Mouse (Mus musculus) A20 (cell line): ENCODE data around the gene Nudt16l1.

Experiments
- DNase-seq: peaks from one replicate; pipeline ENCODE4 v3.0.0-alpha.2; 2011; ENCODE audit warnings: low read depth, low spot score

Nudt16l1 gene

DNA sequence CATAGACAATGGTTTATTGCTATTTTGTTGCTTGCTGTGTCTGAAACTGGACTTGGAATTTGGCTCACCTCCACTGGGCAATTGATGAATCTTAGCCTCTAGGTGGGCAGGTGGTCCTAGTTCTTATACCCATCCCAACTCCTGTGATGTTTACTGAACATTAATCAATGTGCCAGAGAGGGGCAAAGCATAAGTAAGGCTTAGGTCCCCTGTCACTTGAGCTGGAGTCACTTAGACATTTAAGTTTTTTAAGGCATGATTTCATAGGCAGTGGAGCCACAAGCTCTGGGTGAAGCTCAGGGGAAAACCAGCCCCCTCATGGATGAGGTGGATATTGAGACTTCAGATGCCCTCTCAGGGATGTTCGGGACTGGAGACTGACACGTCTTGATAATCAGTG is at the start of gene Nudt16l1:
Gene Nudt16l1 (plus strand): TSS at position 301 of the 400 bp plus-strand sequence.
- DNase-seq, result no peak

DNA sequence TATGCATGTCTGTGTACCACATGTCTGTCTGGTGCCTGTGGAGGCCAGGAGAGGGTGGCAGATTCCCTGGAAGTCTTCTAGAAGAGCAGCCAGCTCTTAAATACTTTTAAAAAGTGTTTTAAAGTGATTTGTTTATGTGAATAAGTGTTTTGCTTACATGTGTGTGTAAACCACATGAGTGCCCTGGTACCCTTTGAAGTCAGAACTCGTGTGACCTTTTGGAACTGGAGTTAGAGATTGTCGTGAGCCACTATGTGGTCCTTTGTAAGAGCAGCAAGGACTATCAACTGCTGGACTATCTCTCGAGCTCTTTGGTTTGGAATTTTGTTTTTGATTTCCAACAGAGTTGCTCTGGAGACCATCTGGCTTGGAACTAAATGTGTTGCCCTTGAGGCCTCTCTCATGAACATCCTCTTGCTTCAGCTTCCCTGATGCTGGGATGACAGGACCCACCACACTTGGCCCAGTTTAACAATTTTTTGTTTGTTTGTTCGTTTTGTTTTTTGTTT is 48.3 kb upstream of the Nudt16l1 start:
- no peak for DNase-seq

DNA sequence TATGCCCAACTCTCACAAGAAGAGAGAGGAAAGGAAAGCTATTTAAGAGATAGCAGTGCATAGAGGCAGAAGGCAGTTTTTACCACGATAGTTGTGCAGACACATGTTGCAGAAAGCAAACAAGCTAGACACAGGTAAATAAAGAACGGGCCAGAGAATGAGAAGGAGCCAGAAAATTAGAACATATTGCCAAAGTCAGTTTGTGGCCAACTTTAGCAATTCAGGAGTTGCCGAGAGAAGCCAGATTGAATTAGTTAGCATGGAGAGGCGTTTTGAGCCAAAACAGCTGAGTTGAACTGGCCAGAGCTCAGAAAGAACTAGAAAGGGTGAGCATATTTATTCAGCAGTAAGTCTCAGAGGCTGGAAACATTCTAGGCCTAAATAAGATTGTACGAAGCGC is 46.4 kb upstream of the Nudt16l1 start:
- no peak for DNase-seq

DNA sequence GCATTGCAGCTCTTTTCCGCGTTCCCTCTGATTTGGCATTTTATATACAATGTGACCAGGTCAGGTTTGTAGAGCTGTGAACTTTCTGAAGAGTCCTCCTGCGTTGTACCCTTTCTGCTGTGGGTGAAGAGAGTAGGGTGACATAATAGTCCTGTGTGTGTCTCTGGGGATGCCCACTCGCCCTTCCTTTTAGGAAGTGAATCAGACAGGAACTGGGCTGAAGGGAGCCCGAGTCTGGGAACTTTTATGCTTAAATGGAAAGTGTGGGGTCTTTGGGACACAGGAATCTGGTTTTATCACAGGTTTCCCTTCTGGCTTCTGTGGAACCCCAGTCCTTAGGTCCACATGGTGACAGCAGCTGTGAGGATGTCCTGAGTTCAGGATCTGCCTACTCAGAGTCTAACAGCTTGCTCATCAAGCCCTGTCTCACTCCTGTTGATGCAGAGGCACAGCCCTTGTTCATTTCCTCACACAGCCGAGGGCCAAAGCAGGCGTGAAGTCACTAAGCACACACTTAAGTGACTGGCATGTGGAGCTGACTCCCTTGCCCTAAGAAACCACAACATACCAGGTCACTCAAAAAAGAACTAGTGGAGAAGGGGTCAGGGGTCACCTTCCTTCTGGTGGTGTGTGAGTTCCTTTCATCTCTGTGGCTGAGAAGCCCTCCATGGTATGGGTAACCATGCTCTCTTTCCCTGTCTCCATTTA is 44.2 kb upstream of the Nudt16l1 start:
- DNase-seq, result no peak

DNA sequence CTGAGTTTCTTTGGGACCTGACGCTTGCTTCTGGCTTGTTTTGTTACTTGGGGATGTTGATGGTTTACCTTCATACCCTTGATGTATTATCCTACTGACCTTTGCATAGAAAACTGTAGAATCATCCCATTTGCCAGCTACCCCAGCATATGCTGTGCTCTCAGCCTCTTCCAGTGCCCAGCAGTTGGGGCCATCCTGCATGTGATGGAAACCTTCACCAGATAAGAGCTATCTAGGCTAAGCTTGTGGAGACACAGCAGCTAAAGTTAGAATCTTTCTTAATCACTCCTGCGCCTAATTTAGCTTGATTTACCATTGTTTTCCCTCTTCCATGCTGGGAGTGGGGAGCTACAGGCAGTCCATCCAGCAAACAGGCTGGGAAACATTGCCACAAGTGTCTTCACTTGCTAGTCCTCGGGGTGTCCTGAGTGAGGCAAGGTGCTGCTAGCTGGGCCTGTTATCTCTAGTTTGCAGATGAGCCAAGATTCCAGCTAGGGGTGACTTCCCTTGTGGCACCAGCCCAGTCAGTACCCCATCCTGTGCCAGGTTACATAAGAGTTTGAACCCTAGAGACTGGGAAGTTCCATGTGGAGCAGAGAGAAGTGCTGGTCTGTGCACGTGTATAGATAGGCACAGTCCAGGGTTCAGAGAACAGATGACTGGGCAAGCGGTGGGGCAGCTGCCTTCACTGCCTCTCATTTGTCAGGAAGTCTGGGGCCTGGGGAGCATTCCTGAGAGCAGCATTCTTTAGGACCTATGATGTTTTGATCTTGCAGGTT is 42.1 kb upstream of the Nudt16l1 start:
- no peak for DNase-seq

DNA sequence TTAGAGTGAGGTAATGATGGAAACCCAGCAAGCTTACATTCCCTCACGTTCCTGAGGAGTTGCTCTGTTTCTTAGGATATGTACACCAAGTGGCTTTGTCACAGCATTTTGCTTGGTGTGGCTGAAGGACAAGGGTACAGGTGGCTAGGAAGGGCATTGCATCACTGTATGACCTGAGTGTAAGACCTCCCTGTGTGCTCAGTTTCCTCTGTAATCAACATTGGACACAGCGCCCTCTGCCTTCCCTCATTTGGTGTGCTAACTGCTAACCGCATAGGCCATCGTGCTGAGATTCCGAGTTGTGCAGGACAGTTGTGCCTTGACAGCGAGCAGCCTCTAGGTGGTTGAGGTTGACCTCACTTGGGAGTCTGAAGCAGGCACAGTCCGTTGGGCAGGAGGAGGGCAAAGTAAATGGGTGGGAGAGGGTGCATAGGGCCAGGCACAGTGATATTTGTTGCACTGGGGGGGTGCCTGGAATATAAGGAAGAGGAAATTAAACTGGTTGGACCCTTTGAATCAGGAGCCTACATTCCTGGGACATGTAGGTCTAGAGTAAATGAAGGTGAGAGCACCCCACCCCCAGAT is 41.3 kb upstream of the Nudt16l1 start:
- DNase-seq, result peak; percentile 49

DNA sequence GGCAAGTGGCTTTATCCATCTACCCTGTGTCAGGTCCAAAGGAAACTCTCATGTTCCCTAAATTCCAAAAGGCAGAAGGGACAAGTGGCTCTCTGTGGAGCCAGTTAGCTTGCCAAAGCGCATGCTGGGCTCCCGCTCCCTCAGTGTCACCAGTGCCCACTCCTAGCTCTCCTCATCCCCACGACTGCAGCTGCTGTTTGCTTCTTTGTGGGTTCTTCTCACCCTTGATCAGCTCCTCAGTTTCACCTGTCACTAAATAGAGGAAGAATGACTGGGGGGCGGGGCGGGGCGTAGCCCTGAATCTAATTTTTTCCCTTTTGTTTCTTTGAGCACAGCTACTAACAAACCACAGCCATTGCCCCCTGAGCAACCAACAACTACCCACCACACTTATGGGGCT is 39.7 kb upstream of the Nudt16l1 start:
- peak; percentile 89 for DNase-seq

DNA sequence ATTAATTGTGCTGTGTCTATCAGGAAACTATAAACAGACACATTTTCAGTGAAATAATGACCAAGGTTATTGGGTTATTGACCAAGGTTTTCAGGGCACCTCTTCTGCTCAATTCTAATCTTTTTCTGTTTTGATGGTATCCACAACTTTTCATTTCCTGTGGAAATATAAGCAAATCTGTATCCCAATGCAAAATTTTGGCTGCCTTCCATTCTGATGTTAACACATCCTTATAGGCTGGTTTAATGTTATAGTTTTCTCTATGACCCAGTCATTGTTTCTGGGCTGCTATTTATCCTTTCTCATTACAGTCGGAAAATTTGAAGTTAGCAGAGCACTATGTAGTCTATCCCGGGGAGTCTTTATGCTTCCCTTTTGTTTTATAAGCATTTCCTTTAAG is 38.9 kb upstream of the Nudt16l1 start:
- DNase-seq, result no peak

DNA sequence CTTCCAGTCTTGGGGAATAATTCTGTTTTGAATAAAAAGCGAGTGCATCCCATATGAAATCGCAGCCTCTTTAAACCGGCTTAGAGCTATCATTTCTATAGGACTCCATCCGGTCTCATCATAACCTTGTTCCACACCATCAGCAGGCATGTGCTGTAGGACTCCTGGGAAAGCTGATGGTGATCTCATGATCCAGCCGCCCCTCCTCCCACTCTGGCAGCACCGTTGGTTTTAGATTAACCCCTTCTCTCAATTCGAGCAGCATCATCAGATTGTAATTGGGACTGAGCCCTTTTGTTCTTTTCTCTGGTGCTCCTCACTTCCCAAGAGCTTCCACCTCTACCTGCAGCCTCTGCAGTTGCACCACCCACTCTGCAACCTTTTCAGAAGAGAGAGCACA is 37.4 kb upstream of the Nudt16l1 start:
- no peak for DNase-seq

DNA sequence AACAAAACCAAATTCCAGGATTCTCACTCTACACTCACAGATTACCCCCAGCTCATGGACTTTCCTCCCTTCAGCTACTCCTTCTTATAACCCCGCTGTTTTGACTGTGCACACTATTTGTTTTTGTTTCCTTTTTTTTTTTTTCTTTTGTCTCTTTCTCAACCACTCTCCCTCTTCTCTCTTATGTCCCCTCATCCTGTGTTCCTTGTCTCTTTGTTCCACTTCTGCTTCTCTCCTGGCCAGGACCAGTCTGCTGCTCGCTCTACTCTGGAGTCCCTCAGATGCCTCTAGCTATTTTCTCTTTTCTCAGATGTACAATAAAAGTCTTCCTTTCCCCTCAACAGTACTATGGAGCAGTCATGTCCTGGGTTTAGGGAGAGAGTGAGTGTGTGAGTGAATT is 36.2 kb upstream of the Nudt16l1 start:
- no peak for DNase-seq

DNA sequence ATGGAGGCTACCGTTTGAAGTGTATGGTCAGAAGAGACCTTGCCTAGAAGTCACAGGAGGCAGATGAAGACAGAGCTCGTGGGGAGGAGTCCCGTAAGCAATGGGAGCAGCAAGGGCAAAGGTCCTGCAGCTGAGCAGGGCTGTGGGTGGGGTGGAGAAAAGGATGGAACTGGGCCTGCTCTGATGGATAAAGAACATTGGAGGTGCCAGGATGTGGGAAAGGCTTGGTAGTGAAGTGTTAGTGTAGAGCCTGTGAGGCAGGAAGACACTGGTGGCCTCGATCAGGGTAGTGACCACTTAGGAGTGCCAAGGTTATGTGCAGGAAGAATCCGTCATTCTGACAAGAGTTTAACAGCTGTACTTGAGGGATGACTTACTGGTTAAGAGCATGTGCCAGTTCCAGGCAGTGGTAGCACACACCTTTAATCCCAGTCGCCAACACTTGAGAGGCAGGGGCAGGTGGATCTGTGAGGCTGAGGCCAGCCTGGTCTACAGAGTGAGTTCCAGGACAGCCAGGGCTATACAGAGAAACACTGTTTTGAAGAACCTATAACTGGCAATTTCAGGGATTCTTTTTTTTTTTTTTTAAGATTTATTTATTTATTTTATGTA is 35.0 kb upstream of the Nudt16l1 start:
- no peak for DNase-seq

DNA sequence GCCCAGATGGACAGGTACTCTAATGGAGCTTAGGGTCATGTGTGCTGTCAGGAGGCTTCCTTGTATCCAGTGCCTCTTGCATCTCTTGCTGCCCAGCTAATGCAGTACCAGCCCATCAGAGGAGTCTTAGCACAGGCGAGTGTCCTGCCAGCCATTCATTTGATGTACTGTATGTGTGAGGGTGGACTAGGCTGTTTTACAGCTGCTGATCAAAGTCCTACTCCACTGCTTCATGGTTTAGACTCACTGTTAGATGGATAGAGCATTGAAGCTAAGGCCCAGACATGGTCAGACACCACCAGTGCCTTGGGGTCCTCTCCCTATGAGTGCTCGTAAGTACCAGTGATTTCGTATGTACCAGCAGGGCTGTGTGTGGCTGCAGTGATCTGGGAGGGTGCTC is 33.7 kb upstream of the Nudt16l1 start:
- no peak for DNase-seq

DNA sequence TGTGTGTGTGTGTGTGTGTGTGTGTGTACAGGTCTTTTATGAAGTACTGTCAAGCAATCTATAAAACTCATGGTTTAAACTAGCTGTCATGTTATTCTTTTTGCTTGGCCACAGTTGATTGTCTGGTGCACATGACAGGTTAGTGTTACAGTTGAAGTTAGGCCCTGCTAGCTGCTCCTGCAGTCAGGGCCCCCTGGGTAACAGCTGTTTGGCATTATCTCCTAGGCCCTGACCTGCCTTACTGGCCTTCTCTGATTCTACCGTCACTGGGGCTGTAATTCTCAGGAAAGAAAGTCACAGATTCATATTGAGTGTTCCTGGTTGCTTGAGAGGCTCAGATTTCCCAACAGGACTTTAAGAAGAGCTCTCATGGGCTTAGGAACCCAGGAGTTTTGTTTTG is 33.0 kb upstream of the Nudt16l1 start:
- no peak for DNase-seq

DNA sequence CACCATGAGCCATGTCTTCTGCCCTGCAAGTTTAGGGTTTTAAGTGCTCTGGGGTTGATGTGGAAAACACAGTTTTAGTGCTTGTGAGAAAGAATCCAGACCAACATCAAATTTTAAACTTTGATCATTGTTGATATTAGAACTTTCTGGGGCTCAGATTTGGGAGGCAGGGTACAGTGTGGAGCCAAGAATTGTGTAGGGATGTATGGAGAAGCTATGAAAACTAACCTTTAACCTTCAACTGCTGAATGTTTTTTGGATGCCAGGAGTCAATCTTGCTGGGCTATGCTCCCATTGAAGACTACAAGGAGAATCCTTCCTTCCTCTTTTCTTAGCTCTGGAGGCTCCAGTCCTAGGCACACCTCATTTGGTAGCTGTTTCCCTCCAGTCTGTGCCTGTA is 32.0 kb upstream of the Nudt16l1 start:
- DNase-seq, result no peak

DNA sequence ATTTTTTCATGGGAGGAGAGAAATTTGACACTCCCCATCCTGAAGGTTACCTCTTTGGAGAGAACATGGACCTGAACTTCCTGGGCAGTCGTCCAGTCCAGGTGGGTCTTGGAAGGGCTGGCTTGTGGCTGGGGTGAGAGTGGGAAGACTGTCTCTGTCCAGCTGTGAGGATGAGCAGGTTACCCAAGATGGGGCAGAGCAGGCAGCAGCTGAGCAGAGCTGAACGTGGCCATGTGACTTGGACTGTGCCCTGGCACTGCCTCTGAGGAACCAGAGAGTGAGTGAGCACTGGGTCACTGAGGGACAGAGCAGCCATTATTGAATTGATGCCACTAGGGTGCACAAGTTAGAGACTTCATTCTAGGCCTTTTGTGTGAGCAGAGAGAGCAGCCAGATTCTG is 31.2 kb upstream of the Nudt16l1 start:
- DNase-seq, result no peak

DNA sequence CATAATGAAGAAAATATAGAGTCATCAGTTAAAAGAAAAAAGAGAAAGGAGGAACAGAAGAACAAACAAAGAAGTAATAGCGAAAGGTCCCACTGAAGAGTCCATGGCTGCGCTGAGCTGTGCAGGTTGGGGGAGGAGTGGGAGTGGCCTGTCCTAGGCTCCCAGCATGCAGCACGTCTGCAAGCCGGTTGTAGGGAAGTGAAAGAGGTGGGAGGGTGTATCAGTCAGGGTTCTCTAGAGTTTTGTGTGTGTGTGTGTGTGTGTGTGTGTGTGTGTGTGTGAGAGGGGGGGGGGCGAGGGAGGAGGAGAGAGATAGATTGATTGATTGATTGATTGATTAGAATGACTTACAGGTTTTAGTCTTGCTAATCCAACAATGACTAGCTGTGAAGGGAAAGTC is 30.6 kb upstream of the Nudt16l1 start:
- peak; percentile 91 for DNase-seq

DNA sequence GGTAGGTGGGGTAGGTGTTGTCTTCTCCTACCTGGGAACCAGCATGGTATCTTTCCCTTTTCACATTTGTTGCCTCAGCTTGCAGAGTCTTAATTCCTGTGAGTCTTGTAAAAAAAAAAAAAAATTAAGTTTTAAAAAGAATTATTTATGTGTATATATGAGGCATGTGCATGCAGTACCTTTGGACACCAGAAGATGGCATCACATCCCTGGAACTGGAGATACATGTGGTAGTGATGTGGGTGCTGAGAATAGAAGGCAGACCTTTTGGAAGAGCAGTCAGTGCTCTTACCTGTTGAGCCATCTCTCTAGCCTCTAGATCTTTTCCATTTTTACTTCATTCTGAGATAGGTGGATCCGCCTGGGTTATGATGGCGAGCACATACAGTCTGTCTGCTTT is 28.8 kb upstream of the Nudt16l1 start:
- peak; percentile 57 for DNase-seq

DNA sequence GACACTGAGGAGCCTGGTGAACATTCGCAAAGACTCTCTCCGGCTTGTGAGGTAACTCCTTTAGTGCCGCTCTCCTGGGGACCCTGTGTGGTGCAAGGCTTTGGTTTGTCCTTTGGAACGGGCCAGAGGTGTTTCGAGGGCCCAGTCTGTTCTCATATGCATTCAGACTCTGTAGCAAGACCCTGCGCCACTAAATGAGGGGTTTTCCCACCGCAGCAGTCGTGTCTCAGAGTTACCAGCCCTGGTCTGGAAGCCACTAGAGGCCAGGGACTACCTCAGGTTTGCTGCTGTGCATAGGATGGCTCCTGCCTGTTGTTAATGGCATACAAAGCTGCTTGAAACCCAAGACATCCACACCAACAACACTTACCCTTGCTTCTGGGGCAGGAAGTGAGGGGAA is 27.8 kb upstream of the Nudt16l1 start:
- no peak for DNase-seq

DNA sequence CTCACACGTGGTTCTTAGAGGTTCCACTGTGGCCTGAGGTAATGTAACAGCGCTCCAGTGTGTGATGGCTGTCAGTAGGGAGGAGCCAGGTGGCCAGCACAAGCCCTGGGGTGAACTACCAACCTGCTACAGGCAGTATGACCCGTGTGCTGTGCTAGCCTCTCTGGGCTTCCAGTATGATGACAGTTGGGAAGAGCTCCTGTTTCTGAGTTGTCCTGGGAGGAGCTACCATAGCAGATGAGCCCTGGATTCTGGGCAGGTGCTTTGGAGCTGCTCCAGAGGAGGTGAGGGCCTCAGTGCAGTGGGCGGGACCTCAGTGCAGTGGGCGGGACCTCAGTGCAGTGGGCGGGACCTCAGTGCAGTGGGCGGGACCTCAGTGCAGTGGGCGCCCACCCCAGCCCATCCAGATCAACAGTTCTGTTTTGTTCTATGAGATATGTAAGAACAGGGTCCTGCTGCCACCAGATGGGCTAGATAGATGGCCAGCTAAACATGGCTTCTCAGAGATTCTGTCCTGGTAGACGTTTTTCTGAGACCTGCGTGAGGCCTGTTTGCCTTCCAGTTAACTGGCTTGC is 26.4 kb upstream of the Nudt16l1 start:
- DNase-seq, result no peak

DNA sequence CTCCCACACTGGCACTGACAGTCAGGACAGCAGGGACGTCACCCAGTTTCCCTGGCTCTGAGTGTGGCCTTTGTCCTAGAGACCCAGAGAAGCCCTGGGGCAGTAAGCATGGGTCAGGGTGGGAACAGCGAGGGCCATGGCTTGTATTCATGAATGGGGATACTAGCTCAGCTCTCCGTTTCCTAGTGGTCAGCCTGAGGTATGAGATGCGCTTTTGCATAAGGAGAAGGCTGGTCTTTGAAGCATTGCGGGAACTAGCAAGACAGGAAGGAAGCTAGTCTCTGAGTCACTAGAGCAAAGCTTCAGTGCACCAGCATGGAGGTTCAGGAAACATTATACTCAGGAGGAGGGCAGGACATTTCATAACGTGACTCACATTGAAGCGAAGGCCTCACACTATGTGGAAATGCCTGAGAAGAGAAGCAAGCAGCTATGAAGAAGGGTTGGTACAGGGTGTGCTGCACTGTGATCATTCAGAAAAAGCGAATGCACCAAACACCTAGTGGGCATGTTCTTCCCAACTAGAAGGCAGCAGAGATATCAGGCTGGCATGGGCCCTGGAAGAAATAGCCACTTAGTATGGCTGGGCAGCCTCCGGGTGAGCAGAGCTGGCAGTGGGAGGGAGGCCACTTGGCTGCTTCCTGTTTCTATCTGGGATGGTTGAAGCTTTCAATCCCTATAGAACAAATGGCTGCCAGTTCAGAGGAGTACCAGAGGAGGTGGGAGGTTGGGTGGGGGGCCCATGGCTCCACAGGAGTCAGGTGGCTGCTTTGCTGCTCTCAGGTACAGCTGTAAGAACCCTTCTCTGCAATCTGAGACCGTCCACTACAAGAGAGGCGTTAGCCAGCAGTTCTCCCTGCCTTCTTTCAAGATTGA is 25.4 kb upstream of the Nudt16l1 start:
- no peak for DNase-seq
